Mouse (Mus musculus): Measurements from ENCODE around the gene Acvr2b. TPM values are rescaled to one million over a fixed set of nuclear protein-coding genes. Genes with fewer than 3 reads are reported as not detected.

Gene Acvr2b
- total RNA-seq, 2 experiments from 2014 or later: 5.5 to 6.6 TPM

GRCm38 (mm10) chr9:119473608-119474164, 71.8 kb downstream of the Acvr2b start:
- no peak for DNase-seq

- DNase-seq: no peak
Measured at GRCm38 (mm10) chr9:119474717-119475611, 73.0 kb downstream of the Acvr2b start.

- no peak for DNase-seq
Measured at GRCm38 (mm10) chr9:119477754-119478153, 75.8 kb downstream of the Acvr2b start.

GRCm38 (mm10) chr9:119478345-119478744, 76.4 kb downstream of the Acvr2b start:
- DNase-seq: no peak

- DNase-seq: peak; percentile 78 to 82
Measured at GRCm38 (mm10) chr9:119479297-119479696, 77.4 kb downstream of the Acvr2b start.

- no peak for DNase-seq
Measured at GRCm38 (mm10) chr9:119481612-119482011, 79.7 kb downstream of the Acvr2b start.

GRCm38 (mm10) chr9:119483554-119484353, 81.8 kb downstream of the Acvr2b start:
- peak; percentile 31 to 48 for DNase-seq

- no peak for DNase-seq
Measured at GRCm38 (mm10) chr9:119484420-119484819, 82.5 kb downstream of the Acvr2b start.

Other genes starting within 250 kb of the Acvr2b start
- gene Acaa1b, start 245.0 kb upstream of the Acvr2b start, total RNA-seq (2021): 10 to 100 TPM; 12.5 to 19.8 TPM
- not detected for gene Gm47289, start 243.0 kb upstream of the Acvr2b start, total RNA-seq (2021)
- not detected for gene Slc22a13, start 193.0 kb upstream of the Acvr2b start, total RNA-seq (2021)
- gene Oxsr1, start 79.7 kb upstream of the Acvr2b start, total RNA-seq (2021): 10 to 100 TPM; 32.1 to 35.7 TPM
- 100 to 1,000 TPM; 104 to 116 TPM for gene Acaa1a, start 62.4 kb upstream of the Acvr2b start, total RNA-seq (2021)
- 10 to 100 TPM; 25.9 to 36.7 TPM for gene Myd88, start 60.7 kb upstream of the Acvr2b start, total RNA-seq (2021)
- gene Xylb, start 44.7 kb upstream of the Acvr2b start, total RNA-seq (2021): under 1 TPM; 0.79 to 0.99 TPM
- gene Slc22a14, start 36.6 kb upstream of the Acvr2b start, total RNA-seq (2021): not detected
- 1 to 10 TPM; 3.3 to 4.7 TPM for gene Exog, start 42.8 kb downstream of the Acvr2b start, total RNA-seq (2021)
- under 1 TPM; 0.10 TPM for gene Scn5a, start 176.9 kb downstream of the Acvr2b start, total RNA-seq (2021)

Measured in adrenal gland, postnatal 36 days (tissue).